Mouse (Mus musculus) thymus, postnatal 25 days (tissue): Measurements from ENCODE around the gene Krba1.

Experiments used
- DNase-seq: peaks from one replicate; pipeline ENCODE4 v3.0.0; 2022

The Krba1 gene

GRCm38 (mm10) chr6:48395105-48396007 lies at the start of gene Krba1:
Gene Krba1, plus strand, starts transcription at chr6:48395586.
- DNase-seq: peak; percentile 94

DNA sequence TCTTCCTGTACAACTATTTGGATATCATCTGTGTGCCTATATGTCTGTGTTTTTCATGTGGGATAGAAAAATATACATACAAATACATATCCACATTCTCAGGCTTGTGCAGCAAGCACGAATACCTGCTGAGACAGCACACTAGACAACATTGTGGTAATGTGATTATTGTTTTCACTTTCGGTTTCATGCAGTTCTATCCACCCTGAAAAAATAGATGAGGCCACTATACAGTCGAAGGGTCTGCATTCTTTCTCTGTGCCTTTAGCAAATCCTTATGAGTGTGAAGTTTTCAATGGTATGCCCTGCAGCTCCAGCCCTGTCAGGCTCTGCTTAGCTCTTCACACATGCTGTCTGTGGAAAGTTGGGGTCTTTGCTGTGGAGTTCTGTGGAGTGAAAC lies 36.5 kb upstream of the Krba1 start:
- no peak for DNase-seq

GRCm38 (mm10) chr6:48366322-48366996 lies 28.9 kb upstream of the Krba1 start:
- DNase-seq: no peak

DNA sequence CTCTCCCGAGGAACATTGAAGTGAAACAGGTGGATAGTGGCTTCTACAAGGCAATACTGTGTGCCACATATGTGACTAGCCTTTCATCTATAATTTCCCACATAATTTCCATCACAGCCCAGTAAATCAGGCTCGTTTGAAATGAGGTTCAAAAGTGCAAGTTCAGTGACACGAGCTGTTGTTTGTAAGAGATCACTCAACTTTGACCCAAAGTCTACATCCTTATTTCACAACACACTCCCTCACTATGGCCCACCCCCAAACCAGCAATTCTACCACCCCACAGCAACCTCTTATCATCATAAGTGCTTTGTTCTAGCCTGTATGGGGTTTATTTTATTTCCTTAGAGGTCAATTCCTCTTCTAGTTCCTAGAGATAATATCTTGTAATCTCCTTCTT lies 7.2 kb upstream of the Krba1 start:
- DNase-seq: no peak

GRCm38 (mm10) chr6:48393811-48394210 lies 1.6 kb upstream of the Krba1 start:
- DNase-seq: no peak

GRCm38 (mm10) chr6:48396008-48396595 lies 716 bp downstream of the Krba1 start:
- no peak for DNase-seq

DNA sequence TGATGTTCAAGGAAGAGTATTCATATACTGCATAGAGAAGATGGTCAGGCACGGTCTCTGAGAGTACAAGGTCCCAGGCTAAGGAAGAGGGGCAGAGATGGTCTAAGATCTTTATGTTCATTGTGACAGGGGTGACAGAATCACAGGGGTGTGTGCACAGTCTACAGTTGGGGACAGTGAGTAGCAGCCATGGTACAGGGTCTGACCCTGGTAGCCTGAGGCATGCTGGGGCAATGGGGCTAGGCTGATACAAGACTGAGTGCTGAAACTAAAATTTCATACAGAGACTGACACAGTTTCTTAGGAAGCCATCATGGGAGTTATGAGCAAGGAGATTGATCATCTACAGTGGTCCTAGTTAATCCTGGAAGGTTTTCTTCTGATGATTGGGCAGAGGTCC lies 1.3 kb downstream of the Krba1 start:
- DNase-seq: no peak

DNA sequence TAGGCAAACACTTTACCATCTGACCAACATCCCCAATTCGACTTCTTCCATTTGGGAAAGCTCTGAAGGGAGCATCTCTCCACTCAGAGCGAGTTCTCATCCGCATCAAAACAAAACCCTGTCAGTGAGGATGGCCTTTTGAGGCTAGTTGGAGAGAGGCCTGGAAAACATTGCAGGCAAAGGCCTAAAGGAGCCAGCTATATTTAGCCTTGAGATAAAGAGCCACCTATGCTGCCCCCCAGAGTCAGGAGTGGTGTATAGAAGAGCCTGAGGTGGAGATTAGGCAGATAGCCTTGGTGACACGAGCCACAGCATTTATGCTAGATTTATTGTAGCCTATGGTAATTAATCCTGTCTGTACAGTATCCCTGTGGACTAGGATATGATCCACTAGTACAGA lies 1.9 kb downstream of the Krba1 start:
- DNase-seq: peak; percentile 40

DNA sequence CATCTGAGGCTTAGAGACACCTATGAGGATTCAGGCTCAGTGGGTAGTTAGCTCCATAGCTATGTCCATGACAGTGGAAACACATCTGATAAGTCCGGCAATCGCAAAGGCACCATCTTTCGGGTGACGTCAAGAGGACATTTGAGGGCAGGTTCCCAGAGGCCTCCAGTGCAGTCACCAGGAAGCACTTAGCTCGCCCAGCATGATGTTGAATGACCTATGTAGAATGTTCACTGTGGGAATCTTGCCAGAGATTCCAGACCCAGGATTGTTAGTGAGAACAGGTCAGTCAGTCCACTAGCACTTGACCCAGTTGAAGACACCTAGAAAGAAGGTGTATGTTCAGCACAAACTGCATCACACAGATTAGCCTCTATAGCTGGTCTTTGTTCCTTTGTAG lies 4.5 kb downstream of the Krba1 start:
- DNase-seq: no peak

- DNase-seq: no peak
These were observed 8.7 kb downstream of the Krba1 start for GRCm38 (mm10) chr6:48404071-48404470.

- DNase-seq: no peak
These were observed 14.4 kb downstream of the Krba1 start for GRCm38 (mm10) chr6:48409726-48410343.

DNA sequence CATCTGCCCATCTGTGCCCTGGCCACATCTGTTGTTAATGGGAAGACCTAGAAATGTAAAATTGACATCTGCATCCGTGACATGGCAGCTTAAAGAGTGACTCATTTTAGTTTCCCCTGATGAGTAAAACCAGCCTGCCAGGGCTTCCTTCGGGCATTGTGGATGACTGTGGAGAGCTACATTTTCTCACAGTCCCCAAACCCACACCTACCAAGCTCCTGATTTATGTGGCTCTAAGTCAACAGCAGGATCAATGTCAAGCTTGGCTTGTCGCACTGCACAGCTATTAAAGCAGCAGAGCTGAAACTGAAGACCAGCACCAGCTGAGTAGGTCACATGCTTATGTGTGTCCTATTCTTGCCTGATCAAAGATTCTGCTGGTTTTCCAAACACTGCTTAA lies 15.2 kb downstream of the Krba1 start:
- DNase-seq: no peak

DNA sequence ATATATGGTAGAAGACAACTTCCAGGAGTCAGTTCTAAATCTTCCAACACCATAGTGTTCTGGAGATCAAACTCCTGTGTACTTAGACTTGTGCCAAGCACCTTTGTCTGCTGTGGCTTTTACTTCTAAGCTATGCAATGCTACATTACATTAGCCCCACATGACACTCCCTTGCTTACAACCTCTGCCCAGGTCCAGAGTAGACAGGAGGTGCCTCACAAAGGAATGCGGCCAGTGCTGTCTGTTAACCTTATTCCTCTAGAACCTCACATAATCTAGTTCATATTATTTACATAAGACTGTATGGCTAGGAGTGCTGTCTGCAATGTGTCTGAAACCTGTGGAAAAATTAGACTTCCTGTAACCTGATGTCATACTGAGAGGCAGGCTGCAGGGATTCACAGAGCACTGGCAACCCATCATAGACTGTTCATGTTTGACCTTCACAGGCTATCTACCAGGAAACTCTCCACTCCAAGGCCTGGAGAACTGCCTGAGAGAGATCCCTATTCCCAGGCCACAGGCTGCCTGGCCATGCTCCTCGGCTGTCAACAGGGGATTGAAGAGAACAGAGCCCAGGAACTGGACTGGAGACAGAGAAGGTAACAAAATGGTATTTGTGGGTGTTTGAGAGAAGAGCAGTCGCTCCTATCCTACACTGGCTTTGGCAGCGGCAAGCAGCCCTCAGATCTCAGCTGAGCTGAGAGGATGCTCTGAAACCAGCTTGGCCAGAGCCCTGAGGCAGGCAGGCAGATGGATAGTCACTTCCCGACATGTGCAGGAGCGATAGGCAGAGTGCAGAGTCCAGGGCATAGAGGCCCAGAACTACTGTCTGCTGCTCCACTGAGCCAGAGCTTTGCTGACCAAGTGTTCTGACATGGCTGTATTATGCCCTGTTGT lies 16.1 kb downstream of the Krba1 start:
- DNase-seq: no peak

- no peak for DNase-seq
These were observed 16.8 kb downstream of the Krba1 start for GRCm38 (mm10) chr6:48412147-48412546.

DNA sequence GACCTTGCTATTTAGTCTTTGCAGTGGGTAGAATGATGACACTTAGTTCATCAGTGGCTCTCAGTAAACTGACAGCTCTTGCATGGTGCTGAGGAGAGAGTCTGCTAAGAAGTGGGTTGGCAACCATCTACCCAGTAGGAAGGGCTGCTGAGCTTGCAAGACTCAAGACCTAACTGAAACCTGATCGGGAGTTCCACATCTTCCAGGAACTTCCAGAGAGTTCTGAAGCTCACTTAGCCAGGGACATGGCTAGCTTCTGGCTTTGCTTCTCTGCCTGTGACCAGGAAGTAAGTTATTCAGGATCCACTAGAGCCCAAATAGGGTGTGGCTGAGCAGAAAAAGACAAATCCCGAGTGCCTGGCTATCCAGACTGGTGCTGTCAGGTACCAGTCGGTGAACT lies 17.3 kb downstream of the Krba1 start:
- no peak for DNase-seq

- DNase-seq: no peak
These were observed 17.7 kb downstream of the Krba1 start for GRCm38 (mm10) chr6:48413081-48413480.

- DNase-seq: no peak
These were observed 19.5 kb downstream of the Krba1 start for GRCm38 (mm10) chr6:48414886-48415285.

GRCm38 (mm10) chr6:48415636-48416035 lies 20.2 kb downstream of the Krba1 start:
- DNase-seq: no peak

GRCm38 (mm10) chr6:48416486-48416885 lies 21.1 kb downstream of the Krba1 start:
- DNase-seq: no peak

GRCm38 (mm10) chr6:48420647-48421046 lies 25.3 kb downstream of the Krba1 start:
- DNase-seq: no peak

DNA sequence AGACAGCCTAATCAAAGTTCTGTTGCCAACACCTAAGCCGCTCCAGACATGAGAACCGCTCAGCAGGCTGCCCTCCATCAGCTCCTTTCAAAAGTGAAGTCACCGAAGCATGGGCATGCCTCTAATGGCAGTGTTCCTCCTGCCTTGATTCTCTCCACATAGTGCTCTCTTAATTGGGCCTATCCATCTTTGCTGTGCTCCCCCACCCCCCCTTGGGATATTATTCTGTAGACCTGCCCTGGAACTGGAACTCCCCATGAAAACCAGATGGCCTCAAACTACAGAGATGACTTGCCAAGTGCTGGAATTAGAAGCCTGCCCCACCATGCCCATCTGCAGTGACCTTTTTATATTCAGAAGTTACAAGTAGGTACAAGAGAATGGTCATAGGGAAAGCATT lies 27.9 kb downstream of the Krba1 start:
- DNase-seq: no peak

- no peak for DNase-seq
These were observed 28.7 kb downstream of the Krba1 start for GRCm38 (mm10) chr6:48424074-48424473.
